Mouse (Mus musculus) CH12.LX (cell line): ENCODE data around the gene St6galnac4.

Experiments
- CTCF ChIP-seq, 2 experiments: IDR thresholded peaks in 1 of 2; conservative IDR thresholded peaks in 1 of 2; 2 replicates each; pipeline ENCODE4 v1.5.1; 2011 to 2012; ENCODE audit warnings: low read depth in 2 of 2, low read length in 2 of 2, improper control_type of control experiment in 1 of 2, inconsistent platforms in 1 of 2, mild to moderate bottlenecking in 1 of 2, moderate library complexity in 1 of 2
- POLR2A ChIP-seq: IDR thresholded peaks from 2 replicates; pipeline ENCODE4 v1.6.1; 2011; ENCODE audit warnings: low read depth, mild to moderate bottlenecking, improper control_type of control experiment, low read length

DNA sequence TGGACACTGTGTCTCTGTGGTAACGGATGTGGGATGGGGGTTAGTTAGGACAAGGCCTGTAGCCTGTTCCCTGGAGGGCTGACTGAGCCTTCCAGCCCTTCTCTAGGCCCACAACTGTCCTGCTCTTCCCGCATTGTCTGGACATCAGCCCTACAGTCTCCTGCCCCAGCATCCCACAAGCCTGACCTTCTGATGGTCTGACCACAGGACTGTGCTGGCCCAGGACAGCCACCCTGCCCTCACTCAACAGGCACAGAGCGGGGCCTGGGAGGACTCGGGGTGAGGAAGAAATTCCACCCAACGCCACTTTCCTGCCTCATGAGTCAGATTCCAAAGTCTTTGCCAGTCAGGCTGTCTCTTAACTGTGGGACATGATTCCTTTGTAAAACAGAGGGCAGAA, 10.8 kb downstream of the St6galnac4 start:
- TF ChIP-seq CTCF (conservative IDR thresholded peaks at IDR 0.05 in 1 of 2, IDR thresholded peaks at IDR 0.05 in 1 of 2; ENCODE audit: low read depth in 2 of 2, low read length in 2 of 2) (no peak), POLR2A (no peak)
